Mouse (Mus musculus) embryonic fibroblast, embryonic 13.5 days (primary cell): ENCODE results near the gene Ak5. TPM values are rescaled to one million over a fixed set of nuclear protein-coding genes. Genes with fewer than 3 reads are reported as not detected.

Experiments used
- H3K27ac ChIP-seq: 2 replicates; pipeline ENCODE4 v1.5.1; 2012; ENCODE audit warnings: low read length, control low read depth, inconsistent platforms; ENCODE audit not compliant: insufficient read depth
- H3K4me1 ChIP-seq: 2 replicates; pipeline ENCODE4 v1.6.1; 2011; ENCODE audit warnings: low read length; ENCODE audit not compliant: control insufficient read depth, insufficient read depth
- H3K4me3 ChIP-seq: 2 replicates; pipeline ENCODE4 v1.5.1; 2011; ENCODE audit warnings: mild to moderate bottlenecking, control low read depth, low read length; ENCODE audit not compliant: insufficient read depth
- CTCF ChIP-seq: IDR thresholded peaks from 2 replicates; pipeline ENCODE4 v1.5.1; 2011; ENCODE audit warnings: mild to moderate bottlenecking, control low read depth, low read length, moderate library complexity, borderline replicate concordance; ENCODE audit not compliant: insufficient read depth
- POLR2A ChIP-seq: IDR thresholded peaks from 2 replicates; pipeline ENCODE4 v1.6.1; 2011; ENCODE audit warnings: low read depth, mild to moderate bottlenecking, control low read depth, low read length, moderate library complexity
- polyA plus RNA-seq: library from polyadenylated mRNA; stranded (reverse); fragments of >200 nt; gene quantifications from 2 replicates; pipeline ENCODE4 v1.2.4, GENCODE M21; 2011; ENCODE audit warnings: low read depth; ENCODE audit not compliant: missing spikeins, insufficient read length

Ak5 gene
- polyA plus RNA-seq, 1 experiment = 28.3 TPM

- no peak for TF ChIP-seq POLR2A
- TF ChIP-seq CTCF = no peak
- Histone ChIP-seq H3K27ac (no peak overlapping the region), H3K4me1 (no peaks in the 10 kb centered on the region), H3K4me3 (no peak overlapping the region)
Measured at GRCm38 (mm10) chr3:152698017-152698416, 29.9 kb upstream of the Ak5 start.

DNA sequence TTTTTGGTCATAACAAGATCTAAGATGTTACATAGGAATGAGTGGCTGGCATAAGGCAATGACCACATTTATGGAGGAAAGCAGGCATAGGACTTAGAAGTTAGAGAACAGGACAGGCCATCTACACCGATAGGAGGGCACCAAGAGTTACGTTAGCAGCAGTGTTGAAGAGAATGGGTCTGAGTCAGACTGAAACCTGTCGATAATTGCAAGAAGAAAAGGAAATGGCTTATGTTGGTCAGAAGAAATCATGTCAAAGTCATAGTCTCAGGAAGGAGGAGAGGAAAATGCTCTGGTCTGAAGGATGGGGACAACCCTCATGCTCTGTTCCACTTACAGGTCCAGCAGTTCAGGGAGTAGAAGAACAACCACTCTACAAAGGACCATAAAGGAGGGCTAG, 26.8 kb upstream of the Ak5 start:
- Histone ChIP-seq H3K4me3 (no peak overlapping the region), H3K27ac (no peak overlapping the region), H3K4me1 (no peaks in the 10 kb centered on the region)
- TF ChIP-seq CTCF = no peak
- TF ChIP-seq POLR2A = no peak

- no peaks in the 10 kb centered on the region for H3K4me1 ChIP-seq
- no peak overlapping the region for H3K4me3 ChIP-seq
- TF ChIP-seq CTCF = no peak
- TF ChIP-seq POLR2A = no peak
- H3K27ac ChIP-seq = no peak overlapping the region
Measured at GRCm38 (mm10) chr3:152689105-152689504, 20.9 kb upstream of the Ak5 start.

- no peaks in the 10 kb centered on the region for H3K4me1 ChIP-seq
- TF ChIP-seq POLR2A (no peak), CTCF (no peak)
Measured at GRCm38 (mm10) chr3:152688532-152688931, 20.4 kb upstream of the Ak5 start.

DNA sequence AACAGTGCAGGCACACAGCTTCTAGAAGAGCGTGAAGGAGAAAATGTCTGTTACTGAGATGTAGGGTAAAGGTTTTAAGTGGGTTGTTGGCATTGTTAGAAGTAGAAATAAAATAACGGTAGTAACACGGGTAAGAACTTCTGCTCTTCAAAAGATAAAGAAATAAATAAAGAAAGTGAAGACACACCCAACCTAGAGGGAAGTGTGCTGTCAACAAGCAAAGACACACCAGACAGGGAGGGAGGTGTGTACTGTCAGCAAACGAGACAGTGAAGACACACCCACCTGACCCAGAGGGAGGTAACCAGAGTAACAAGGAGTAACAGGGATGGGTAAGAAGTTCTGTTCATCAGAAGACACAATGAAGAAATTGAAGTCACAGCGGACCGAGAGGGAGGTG, 6.5 kb upstream of the Ak5 start:
- Histone ChIP-seq H3K4me1 (no peaks in the 10 kb centered on the region), H3K4me3 (no peak overlapping the region), H3K27ac (no peak overlapping the region)
- TF ChIP-seq CTCF (no peak), POLR2A (no peak)

More at GRCm38 (mm10) chr3:152688532-152688931, 20.4 kb upstream of the Ak5 start:
- no peak overlapping the region for H3K4me3 ChIP-seq
- no peak overlapping the region for H3K27ac ChIP-seq

- Histone ChIP-seq H3K4me1 (peaks cover 9% of the 10 kb centered on the region), H3K27ac (no peak overlapping the region), H3K4me3 (no peak overlapping the region)
- TF ChIP-seq POLR2A (no peak), CTCF (no peak)
Measured at GRCm38 (mm10) chr3:152669783-152670182, 1.6 kb upstream of the Ak5 start.

GRCm38 (mm10) chr3:152668793-152669192, 633 bp upstream of the Ak5 start:
- TF ChIP-seq CTCF (no peak), POLR2A (no peak)
- Histone ChIP-seq H3K27ac (no peak overlapping the region), H3K4me1 (peaks cover 9% of the 10 kb centered on the region), H3K4me3 (no peak overlapping the region)

GRCm38 (mm10) chr3:152667356-152668211, 576 bp downstream of the Ak5 start:
- Histone ChIP-seq H3K27ac (no peak overlapping the region), H3K4me3 (peak overlapping the region; percentile 66), H3K4me1 (peaks cover 9% of the 10 kb centered on the region)
- TF ChIP-seq CTCF = no peak
- TF ChIP-seq POLR2A = peak; percentile 40; the same call in 1 of the 2 replicates

GRCm38 (mm10) chr3:152666991-152667355, 1.2 kb downstream of the Ak5 start:
- no peak overlapping the region for H3K27ac ChIP-seq
- TF ChIP-seq POLR2A (peak; percentile 51; the same call in 1 of the 2 replicates), CTCF (no peak)
- H3K4me3 ChIP-seq = peak overlapping the region; percentile 66
- peaks cover 9% of the 10 kb centered on the region for H3K4me1 ChIP-seq

GRCm38 (mm10) chr3:152658592-152658991, 9.6 kb downstream of the Ak5 start:
- Histone ChIP-seq H3K4me3 (no peak overlapping the region), H3K4me1 (no peaks in the 10 kb centered on the region), H3K27ac (no peak overlapping the region)
- no peak for TF ChIP-seq POLR2A
